Mouse (Mus musculus): Measurements from ENCODE around the gene 0610010K14Rik.

DNA sequence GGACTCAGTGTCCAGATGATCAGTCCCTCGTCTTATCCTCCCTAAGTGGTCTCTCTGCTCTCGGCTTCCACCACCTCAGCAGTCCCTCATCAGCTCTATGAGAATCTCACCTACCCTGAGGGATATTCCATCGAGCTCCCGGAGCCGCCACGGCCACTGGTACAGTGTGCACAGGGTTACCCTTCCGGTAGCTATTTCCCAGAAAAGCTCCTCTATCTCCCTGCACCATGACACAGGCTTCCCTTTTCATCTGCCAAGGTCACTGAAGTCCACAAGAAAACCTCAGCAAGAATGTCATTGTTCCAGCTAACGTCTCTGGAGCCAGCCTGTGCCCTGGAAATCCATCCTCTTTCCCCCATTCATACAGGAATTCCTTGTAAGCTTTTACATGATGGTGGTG lies 14.1 kb upstream of the 0610010K14Rik start:
- TF ChIP-seq CTCF (conservative IDR thresholded peaks at IDR 0.05; ENCODE audit: low read length) (no peak), NANOG (IDR thresholded peaks at IDR 0.05; ENCODE audit: borderline replicate concordance, low read length) (no peak), POU5F1 (IDR thresholded peaks at IDR 0.05; ENCODE audit: borderline replicate concordance, low read length) (no peak)

All from E14TG2a.4 (cell line).